Mouse (Mus musculus): ENCODE data around the gene Sema4b.

Gene Sema4b

GRCm38 (mm10) chr7:80197941-80198778 is 11.5 kb downstream of the Sema4b start:
- in situ Hi-C loops (cut with MboI, MseI) = no loop called here

GRCm38 (mm10) chr7:80198863-80199262 is 12.2 kb downstream of the Sema4b start:
- in situ Hi-C loops (cut with MboI, MseI) = no loop called here

- in situ Hi-C loops (cut with MboI, MseI) = no loop called here
Measured at GRCm38 (mm10) chr7:80199286-80199685, 12.6 kb downstream of the Sema4b start.

GRCm38 (mm10) chr7:80199851-80200587 is 13.4 kb downstream of the Sema4b start:
- in situ Hi-C loops (cut with MboI, MseI) = no loop called here

DNA sequence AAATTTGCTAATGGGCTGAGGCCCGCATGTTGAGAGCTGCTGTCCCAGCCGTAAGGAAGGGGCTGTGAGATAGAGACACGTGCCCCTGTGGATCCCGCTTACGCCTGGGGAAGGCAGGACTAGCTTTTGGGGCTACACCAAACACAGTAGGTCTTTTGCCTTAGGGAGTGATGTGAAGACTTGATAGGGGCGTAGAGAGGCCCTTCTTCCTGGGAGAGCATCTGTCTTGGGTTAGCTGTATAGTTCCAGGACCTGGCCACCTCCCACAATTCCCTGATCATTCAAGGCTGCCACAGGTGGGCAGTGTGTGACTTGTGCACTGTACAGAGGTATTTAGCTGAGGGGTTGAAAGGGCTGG is 13.9 kb downstream of the Sema4b start:
- in situ Hi-C loops (cut with MboI, MseI) = no loop called here

- in situ Hi-C loops (cut with MboI, MseI) = no loop called here
Measured at GRCm38 (mm10) chr7:80200963-80201539, 14.4 kb downstream of the Sema4b start.

GRCm38 (mm10) chr7:80201888-80202540 is 15.4 kb downstream of the Sema4b start:
- in situ Hi-C loops (cut with MboI, MseI) = no loop called here

GRCm38 (mm10) chr7:80202961-80203360 is 16.3 kb downstream of the Sema4b start:
- in situ Hi-C loops (cut with MboI, MseI) = no loop called here

- in situ Hi-C loops (cut with MboI, MseI) = no loop called here
Measured at GRCm38 (mm10) chr7:80203638-80204096, 17.0 kb downstream of the Sema4b start.

GRCm38 (mm10) chr7:80204362-80204761 is 17.7 kb downstream of the Sema4b start:
- in situ Hi-C loops (cut with MboI, MseI) = no loop called here

DNA sequence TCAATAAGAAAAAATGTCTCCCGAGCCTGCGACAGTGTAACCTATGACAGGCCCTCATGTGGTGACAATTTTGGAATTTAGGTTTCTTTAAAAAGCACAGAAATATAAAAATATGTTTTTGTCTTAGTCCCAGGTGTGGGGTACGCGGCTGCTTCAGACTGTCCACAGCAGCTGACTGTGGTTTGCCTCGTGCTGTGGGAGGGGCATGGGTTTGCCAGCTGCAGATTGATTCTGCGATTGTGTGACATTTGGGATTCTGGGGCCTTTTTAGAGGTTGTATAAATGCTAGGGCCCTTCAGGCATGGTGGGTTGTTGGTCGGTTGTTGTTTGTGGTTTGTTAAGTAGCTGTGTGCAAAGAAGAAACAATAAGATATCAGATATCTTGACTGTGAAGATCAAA is 18.3 kb downstream of the Sema4b start:
- in situ Hi-C loops (cut with MboI, MseI) = loop anchor here (5.0 kb wide), 1 partner anchor 43 kb away; no protein-coding TSS in a partner anchor

- in situ Hi-C loops (cut with MboI, MseI) = loop anchor here (5.0 kb wide), 1 partner anchor 44 kb away; no protein-coding TSS in a partner anchor
Measured at GRCm38 (mm10) chr7:80205705-80206589, 19.3 kb downstream of the Sema4b start.

DNA sequence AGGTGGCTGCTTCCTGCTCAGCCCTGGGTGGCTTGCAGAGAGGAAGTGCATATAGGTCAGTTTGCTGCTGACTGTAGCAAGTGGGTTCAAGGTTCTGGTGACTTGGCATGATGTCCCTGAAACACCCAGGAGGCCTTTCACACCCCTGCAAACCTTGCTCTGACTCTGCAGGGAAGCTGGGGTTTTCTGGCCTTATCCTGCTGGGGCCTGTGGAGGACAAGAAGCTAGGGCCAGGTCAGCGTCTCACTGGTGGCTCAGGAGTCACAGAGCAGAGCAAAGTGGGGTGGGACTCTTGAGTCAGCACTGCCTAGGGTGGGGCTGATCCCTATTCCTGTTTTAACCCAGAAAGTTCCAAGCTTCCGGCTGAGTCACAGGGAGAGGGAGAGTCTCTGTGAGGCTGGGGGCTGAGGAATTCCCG is 20.7 kb downstream of the Sema4b start:
- in situ Hi-C loops (cut with MboI, MseI) = loop anchor here (5.0 kb wide), 1 partner anchor 45 kb away; no protein-coding TSS in a partner anchor

DNA sequence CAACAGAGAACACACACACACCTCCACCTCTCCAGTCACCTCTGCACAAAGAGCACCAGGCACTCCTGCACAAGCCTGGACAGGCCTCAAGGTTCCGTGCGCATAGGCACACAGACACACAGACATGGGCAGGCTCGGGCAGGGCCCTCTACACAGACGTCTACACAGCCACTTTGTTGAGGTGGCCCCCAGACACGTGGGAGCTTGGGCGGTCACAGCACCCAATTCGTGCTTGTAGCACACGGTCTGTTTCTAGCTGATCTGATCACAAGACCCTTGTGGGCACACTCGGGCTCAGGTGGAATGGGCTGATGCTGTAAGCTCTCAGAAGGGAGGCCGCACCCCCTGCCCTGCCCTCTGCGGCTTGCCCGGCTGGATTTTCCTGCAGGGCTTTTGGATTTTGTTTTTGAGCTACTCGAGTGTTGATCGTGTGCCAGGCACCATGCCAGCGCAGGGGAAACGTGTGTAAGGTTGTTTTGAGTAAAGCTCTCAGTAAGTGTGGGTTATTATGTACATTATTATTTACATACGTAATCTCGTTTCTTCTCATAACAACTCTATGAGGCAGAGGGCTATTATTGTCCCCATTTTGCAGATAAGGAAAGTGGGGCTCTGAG is 21.5 kb downstream of the Sema4b start:
- in situ Hi-C loops (cut with MboI, MseI) = loop anchor here (5.0 kb wide), 1 partner anchor 46 kb away; no protein-coding TSS in a partner anchor

GRCm38 (mm10) chr7:80208738-80209430 is 22.2 kb downstream of the Sema4b start:
- in situ Hi-C loops (cut with MboI, MseI) = loop anchor here (5.0 kb wide), 1 partner anchor 47 kb away; no protein-coding TSS in a partner anchor

DNA sequence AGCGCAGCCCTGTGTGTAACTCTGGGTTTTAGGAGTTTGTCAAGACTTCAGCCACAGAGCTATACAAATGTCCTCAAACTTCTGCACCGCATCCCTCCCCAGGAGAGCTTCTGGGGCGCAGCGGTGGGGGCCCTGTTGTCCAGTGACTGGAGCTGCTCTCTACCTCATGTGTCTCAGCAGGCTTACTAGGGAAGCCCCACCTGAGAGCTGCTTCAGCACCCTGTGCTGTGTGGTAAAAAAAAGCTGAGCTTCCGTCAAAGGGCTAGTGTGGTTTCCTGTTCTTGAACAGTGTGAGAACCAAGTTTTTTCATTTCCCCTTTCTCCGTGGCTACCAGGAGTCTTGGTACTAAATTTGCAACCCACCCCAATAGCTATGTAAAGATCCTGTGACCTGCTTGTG is 23.0 kb downstream of the Sema4b start:
- in situ Hi-C loops (cut with MboI, MseI) = loop anchor here (5.0 kb wide), 1 partner anchor 47 kb away; no protein-coding TSS in a partner anchor

DNA sequence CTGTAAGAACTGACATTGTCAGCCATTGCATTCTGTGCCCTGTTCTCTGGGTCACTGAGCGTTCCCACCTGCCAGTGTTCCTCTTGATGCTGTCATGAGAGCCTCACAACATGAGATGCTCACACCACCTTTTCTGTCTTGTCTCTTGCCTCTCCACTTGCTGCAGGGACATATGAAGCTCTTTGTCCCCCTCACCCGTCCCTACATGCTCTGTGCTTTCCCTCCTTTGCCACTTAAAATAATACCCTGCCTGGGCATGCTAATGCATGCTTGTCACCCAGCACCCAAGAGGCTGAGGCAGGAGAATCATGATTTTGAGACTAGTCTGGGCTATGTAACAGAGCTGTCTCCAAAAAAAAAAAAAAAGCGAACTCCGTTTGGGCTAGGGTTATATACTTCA is 24.3 kb downstream of the Sema4b start:
- in situ Hi-C loops (cut with MboI, MseI) = no loop called here

DNA sequence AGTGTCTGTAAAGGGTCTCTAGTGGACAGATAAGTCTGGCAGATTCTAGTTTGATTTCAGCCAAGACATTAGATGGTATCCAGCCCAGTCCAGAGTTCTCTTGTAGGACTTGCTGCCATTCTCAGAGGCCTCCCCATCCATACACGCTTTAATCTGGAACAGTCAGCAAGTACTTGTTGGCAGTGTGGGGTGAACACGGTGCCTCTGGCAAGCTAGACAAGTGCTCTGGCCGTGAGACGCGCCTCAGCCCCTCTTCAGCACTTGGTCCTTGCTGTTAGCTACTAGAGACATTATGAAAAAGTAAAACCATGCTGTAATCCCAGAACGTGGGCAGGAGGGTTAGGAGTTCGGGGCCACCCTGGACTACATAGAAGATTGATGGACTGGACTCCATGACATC is 27.0 kb downstream of the Sema4b start:
- in situ Hi-C loops (cut with MboI, MseI) = no loop called here

GRCm38 (mm10) chr7:80214459-80214858 is 27.8 kb downstream of the Sema4b start:
- in situ Hi-C loops (cut with MboI, MseI) = no loop called here
